Mouse (Mus musculus) cerebellum, postnatal 10 days (tissue): ENCODE measurements around the gene Edar.
A peak's percentile ranks its signal among the peaks of the same experiment; 100 is the strongest.

Experiments
- DNase-seq, 2 experiments: peaks; one replicate each; pipeline ENCODE4 v3.0.0; 2021; ENCODE audit warnings: mixed read lengths in 2 of 2

Edar gene

GRCm38 (mm10) chr10:58651270-58652042 is 24.0 kb downstream of the Edar start:
- no peak for DNase-seq

GRCm38 (mm10) chr10:58648787-58649186 is 26.7 kb downstream of the Edar start:
- DNase-seq = peak; percentile 51 to 57

DNA sequence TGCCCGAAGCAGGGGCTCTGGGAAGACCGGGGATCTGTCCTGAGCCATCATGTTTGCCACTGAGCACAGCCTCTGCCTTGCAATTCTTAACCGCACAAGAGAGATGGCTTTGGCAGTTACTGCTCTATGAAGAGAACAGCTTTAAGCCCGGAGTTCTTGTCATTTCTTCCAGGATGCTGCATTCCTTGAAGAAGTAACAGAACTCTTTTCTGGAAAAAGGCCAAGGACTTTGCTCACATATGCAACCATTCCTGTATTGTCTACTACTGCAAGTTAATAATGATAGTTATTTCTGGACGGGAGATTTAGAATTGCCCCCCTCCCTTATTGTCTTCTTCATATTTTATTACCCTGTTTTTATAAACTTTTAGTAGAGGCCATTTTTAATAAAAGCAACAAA is 30.8 kb downstream of the Edar start:
- DNase-seq = no peak

DNA sequence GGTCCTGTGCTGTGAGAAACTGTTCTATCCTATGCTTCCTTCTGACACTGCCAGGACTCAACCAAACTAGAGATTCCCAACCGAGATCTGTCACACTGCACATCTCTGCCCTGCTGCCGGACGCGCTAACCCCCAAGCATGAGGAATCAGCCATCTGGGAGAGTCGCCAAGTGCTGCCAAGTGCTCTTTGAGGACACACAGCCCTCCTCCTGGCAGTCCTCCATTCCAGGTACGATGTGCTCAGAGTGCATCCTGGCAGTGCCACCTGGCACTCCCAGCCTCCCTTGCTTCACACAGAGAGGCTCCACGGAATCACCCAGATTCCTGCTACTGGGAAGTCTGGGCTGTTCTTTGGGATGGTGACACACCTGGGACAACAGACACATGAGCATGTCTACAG is 31.3 kb downstream of the Edar start:
- DNase-seq = peak; percentile 87 to 90

- DNase-seq = peak; percentile 39 to 42
Measured at GRCm38 (mm10) chr10:58643001-58643400, 32.5 kb downstream of the Edar start.

- no peak for DNase-seq
Measured at GRCm38 (mm10) chr10:58641631-58642030, 33.8 kb downstream of the Edar start.

DNA sequence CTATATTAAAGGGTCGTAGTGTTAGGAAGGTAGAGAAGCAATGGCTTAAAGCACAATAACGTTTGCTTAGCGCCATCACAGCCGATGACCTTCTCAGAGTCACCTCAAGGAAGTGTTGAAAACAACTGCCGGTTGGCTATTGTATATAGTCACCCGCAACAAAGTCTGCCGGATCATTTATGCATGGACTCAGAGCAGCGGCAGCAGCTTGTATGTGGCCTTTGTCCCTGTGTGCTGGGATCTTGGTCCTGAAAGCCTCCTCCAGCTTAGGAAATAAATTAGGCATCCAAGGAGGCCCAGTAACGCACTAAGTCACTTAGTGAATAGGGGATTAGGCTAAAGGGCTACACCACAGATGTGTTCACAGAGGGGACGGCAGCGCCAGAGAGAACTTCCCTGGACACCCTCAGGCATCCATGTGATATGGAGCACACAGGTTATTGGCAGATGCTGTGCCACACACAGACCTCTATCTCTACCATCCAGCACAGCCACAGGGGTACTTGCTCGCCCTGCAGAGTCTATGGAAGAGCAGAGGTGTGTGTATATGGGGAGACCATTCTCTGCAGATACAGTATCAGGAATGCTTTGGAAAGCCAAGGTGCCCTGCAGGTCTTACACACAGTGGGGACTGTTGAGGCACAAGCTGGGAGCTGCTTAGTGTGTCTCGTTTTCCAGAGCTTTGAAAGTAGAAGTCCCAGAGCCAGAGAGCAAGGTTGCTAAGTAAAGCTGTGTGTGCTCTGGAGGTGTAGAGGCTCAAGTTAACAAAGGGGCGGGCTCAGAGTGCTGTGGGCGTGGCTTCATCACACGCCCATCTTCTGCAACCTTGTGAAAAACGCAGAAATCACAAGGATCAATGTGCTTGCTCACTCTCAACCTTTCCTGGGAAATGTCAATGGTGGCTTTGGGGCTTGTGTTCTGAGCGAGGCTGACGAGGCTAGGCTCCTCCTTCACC is 34.7 kb downstream of the Edar start:
- no peak for DNase-seq

DNA sequence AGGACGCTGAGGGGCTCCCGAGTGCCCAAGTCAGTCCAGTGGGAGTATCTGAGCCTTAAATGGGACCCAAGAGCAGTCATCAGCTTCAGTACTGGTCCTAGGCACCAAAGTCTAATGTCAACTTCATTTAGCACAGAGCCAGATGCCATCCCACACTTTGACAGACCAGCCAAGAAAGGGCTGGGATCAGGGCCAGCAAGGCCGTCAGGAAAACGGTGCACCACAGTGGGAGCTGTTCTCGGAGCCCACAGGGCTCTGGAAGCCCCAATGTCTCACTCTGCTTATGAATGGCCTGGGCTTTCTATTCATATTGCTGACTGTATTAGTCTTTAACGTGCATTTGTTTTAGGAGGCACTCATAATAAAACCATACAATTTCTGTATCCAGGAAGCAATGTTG is 36.2 kb downstream of the Edar start:
- DNase-seq = peak; percentile 88 to 93

GRCm38 (mm10) chr10:58636431-58637080 is 38.9 kb downstream of the Edar start:
- DNase-seq = no peak

DNA sequence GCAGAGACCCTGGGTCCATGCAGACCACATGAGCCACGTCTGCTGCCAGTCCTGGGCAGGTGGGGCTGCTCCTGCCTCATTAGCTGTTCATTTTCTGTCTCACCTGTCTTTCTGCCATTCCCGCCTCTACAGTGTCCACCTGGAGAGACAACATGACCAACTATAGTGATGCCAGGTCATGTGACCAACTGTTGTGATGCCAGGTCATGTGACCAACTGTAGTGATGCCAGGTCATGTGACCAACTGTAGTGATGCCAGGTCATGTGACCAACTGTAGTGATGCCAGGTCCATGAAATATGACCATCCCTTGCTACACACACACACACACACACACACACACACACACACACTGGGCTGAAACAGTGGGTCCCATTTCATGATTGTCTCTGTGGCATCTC is 41.9 kb downstream of the Edar start:
- peak; percentile 52 to 67 for DNase-seq

- DNase-seq = peak; percentile 70 to 72
Measured at GRCm38 (mm10) chr10:58627569-58627968, 47.9 kb downstream of the Edar start.

DNA sequence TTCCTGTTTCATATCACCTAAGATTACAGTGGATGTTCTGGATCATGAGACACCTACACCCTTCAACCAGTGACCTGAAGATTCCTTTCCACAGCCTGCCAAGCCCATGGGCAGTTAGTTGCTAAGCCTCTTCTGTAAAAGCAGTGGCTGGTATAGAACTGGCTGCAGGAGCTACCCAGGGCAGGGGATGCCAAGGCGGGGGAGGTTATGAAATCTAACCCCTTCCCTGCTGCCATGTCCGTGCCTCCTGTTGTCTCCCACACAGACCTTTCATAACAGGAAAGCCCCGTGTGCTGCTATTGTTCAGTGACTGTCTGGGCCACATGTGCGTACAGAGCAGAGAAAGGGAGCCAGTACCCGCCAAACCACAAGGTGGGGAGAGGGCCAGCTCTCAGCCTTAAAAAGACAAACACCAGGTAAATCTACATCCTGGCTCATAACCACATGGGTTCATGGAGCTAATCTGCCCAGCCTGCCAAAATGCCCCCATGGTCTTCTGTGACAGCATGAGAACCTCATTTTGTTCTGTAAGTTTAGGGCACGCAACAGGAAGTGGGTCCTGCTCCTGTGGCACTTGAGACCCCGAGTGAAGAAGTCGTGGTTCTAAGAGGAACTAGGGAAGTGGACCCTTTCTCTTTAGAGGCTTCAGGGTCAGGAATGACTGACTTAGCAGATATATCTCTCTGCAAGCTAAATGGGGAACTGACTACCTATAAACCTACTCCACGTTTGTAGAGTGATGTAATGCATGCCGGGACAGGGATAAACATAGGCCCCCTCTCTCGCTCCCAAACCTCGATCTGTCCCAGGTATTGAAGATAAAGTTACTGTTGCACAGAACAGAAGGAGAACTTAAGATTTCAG is 50.4 kb downstream of the Edar start:
- DNase-seq = no peak

DNA sequence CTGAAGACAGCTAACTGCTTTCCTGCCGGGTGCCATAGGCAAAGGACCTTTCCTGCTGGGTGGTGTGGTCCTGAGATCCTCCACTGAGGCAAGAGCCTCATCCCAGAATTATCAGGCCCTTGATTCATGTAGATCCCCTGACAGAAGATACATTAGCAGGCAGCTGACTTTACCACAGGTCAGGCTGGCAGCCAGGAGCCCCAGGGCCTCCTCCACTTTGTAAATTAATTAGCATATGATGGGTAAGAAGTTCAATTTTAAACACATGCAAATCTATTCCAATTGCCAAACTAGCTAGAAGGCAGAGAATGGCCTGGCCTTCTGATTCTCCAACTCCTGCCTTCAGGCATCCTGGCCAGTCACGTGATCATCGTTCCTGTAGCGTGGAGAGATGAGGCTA is 56.2 kb downstream of the Edar start:
- peak; percentile 62 to 73 for DNase-seq

GRCm38 (mm10) chr10:58618501-58619216 is 56.8 kb downstream of the Edar start:
- peak; percentile 94 to 96 for DNase-seq

- DNase-seq = no peak
Measured at GRCm38 (mm10) chr10:58616565-58616964, 58.9 kb downstream of the Edar start.

GRCm38 (mm10) chr10:58614601-58615000 is 60.9 kb downstream of the Edar start:
- DNase-seq = no peak

DNA sequence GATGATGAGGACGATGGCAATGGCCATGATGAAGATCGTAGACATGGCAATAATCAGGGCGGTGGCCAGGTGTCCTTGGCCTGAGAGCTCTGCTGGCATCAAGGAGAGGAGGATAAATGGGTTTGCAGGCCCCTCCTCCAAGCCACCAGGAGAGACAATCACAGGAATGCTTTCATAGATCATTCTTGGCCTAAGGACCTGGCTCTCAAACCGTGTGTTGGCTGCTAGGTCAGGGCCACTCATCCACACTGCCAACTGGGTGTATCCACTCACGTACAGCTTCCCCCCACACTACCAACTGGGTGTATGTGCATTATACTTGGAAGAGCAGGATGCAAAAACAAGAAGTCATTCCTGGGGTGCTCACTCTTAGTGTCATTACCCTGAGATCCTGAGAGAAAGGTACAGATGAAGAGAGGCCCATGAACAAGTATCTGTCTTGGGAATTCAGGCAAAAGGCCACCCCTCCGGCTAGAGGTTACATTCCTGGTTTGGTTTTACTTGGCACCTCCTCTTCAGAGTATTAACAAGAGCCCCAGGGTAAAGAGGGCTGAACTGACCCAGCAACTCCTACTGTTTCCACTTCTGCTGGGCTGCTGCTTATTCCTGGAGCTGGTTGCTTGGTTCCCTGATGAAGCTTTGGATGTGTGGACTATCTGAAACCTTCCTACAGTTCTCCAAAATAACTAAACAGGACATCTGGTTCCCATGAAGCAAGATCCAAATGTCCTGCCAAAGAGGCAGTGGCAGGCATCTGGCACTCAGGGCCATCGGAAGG is 64.8 kb downstream of the Edar start:
- no peak for DNase-seq

DNA sequence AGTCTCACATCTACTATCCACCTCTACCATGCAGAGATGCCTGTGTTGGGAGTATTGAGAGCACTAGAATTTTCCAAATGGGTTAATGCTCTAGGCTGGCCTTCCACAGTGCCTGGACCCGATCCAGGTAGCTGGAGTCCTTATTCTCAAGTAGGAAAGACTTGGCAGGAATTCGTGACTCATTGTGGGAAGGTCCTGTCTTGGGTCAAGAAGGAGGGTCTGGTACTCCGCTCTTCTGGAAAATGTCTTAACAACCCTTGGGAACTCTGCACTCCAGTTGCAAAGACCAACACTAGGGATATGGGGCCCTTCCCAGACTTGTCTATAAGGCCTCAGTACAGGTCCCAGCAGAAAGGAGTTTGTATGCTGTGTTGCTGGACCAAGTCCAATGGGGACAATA is 66.6 kb downstream of the Edar start:
- DNase-seq = no peak

DNA sequence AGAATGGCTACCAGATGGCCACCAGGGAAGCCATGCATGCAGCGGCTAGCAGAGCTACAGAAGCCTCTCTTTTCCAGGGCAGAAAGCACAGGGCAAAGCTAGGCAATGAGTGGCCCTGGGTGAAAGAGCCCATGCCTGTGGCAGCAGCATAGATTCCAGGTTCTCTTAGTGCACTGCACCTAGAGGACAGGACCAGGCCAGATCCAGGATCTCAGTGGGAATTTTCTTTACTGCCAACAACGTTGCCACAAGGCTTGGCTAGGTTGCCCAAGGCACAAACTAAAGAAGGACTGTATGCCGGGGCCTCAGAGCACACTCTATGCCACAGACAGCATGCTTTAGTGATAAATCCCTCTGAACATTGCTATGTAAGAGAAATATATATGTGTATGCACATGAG is 69.1 kb downstream of the Edar start:
- peak in 1 of 2 experiments; percentile 53 for DNase-seq

DNA sequence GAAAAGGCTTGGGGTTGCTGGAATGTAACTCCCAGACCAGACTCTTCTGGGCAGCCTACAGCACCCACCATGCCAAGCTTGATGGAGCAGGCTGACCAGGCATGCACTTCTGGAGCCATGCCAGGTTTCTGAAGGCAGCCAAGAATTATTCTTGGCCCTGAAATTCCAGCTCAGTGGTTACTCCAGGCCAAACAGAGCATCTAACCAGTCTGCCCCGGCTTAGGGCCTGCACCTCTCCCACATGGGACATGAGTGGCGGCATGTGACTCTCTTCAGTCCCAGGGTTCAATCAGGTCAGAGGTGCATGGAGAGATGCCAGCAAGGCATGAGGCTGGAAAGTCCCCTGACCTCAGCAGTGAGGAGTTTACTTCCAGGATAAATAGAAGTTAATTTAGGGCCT is 70.7 kb downstream of the Edar start:
- peak; percentile 94 to 95 for DNase-seq

DNA sequence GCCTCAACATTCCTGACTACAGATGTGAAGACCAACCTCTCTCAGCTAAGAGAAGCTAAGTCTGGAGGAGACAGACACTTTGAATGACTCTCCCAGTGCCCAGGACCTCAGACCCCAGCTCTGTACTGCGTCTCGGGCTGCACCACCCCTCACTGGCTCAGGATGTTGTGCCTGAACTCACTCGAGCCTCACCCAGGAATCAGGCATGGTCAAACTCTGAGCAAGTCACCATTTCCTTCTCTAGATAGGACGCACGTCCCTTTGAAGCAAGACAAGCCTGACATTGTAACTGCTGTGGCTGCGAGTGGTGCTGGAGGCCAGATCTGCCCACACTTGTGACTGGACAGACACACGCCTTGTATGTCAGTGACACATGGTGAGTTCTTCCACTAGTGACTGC is 73.5 kb downstream of the Edar start:
- peak in 1 of 2 experiments; percentile 15 for DNase-seq
